Mouse (Mus musculus) testis, postnatal 10 days (tissue): ENCODE measurements at regions not wholly inside any gene's neighbourhood (a gene's known extent, or its start where the extent isn't known, plus 50 kb on each side); places are given as distances from the start of the nearest gene placed in this dataset.

Experiments
- DNase-seq: peaks from one replicate; pipeline ENCODE4 v3.0.0; 2021; ENCODE audit warnings: low spot score

GRCm38 (mm10) chr12:26631111-26631794 lies 162.2 kb downstream of the Cmpk2 start:
- no peak for DNase-seq

- no peak for DNase-seq
These were observed 152.3 kb downstream of the Cmpk2 start for GRCm38 (mm10) chr12:26621135-26621932.

- DNase-seq: no peak
These were observed 151.6 kb downstream of the Cmpk2 start for GRCm38 (mm10) chr12:26620501-26621134.

- no peak for DNase-seq
These were observed 149.0 kb downstream of the Cmpk2 start for GRCm38 (mm10) chr12:26617969-26618368.

GRCm38 (mm10) chr12:26613086-26613705 lies 144.2 kb downstream of the Cmpk2 start:
- no peak for DNase-seq

GRCm38 (mm10) chr12:26610079-26610478 lies 141.1 kb downstream of the Cmpk2 start:
- no peak for DNase-seq

GRCm38 (mm10) chr12:26598501-26598900 lies 129.5 kb downstream of the Cmpk2 start:
- no peak for DNase-seq

GRCm38 (mm10) chr12:26592125-26592524 lies 123.1 kb downstream of the Cmpk2 start:
- no peak for DNase-seq

- no peak for DNase-seq
These were observed 120.1 kb downstream of the Cmpk2 start for GRCm38 (mm10) chr12:26589091-26589490.

GRCm38 (mm10) chr12:26577438-26577837 lies 108.4 kb downstream of the Cmpk2 start:
- no peak for DNase-seq

GRCm38 (mm10) chr12:26571602-26572001 lies 102.6 kb downstream of the Cmpk2 start:
- DNase-seq: no peak

- no peak for DNase-seq
These were observed 98.4 kb downstream of the Cmpk2 start for GRCm38 (mm10) chr12:26567435-26567834.

- DNase-seq: no peak
These were observed 93.9 kb downstream of the Cmpk2 start for GRCm38 (mm10) chr12:26562858-26563257.

GRCm38 (mm10) chr12:26559560-26559959 lies 90.6 kb downstream of the Cmpk2 start:
- DNase-seq: no peak

GRCm38 (mm10) chr12:26557411-26557810 lies 88.4 kb downstream of the Cmpk2 start:
- DNase-seq: no peak

- DNase-seq: no peak
These were observed 82.3 kb downstream of the Cmpk2 start for GRCm38 (mm10) chr12:26551168-26551926.

GRCm38 (mm10) chr12:26547466-26547865 lies 78.5 kb downstream of the Cmpk2 start:
- no peak for DNase-seq

GRCm38 (mm10) chr12:26546361-26546760 lies 77.4 kb downstream of the Cmpk2 start:
- no peak for DNase-seq

- no peak for DNase-seq
These were observed 74.5 kb downstream of the Cmpk2 start for GRCm38 (mm10) chr12:26543463-26543862.

GRCm38 (mm10) chr12:26542451-26542850 lies 73.4 kb downstream of the Cmpk2 start:
- no peak for DNase-seq

GRCm38 (mm10) chr12:26535261-26535890 lies 66.4 kb downstream of the Cmpk2 start:
- peak; percentile 46 for DNase-seq
